Mouse (Mus musculus) embryonic fibroblast, embryonic 13.5 days (primary cell): ENCODE results near the gene Gm11541. TPM values are rescaled to one million over a fixed set of nuclear protein-coding genes. Genes with fewer than 3 reads are reported as not detected.

Experiments used
- H3K27ac ChIP-seq: 2 replicates; pipeline ENCODE4 v1.5.1; 2012; ENCODE audit warnings: low read length, control low read depth, inconsistent platforms; ENCODE audit not compliant: insufficient read depth
- H3K4me1 ChIP-seq: 2 replicates; pipeline ENCODE4 v1.6.1; 2011; ENCODE audit warnings: low read length; ENCODE audit not compliant: control insufficient read depth, insufficient read depth
- H3K4me3 ChIP-seq: 2 replicates; pipeline ENCODE4 v1.5.1; 2011; ENCODE audit warnings: mild to moderate bottlenecking, control low read depth, low read length; ENCODE audit not compliant: insufficient read depth
- CTCF ChIP-seq: IDR thresholded peaks from 2 replicates; pipeline ENCODE4 v1.5.1; 2011; ENCODE audit warnings: mild to moderate bottlenecking, control low read depth, low read length, moderate library complexity, borderline replicate concordance; ENCODE audit not compliant: insufficient read depth
- POLR2A ChIP-seq: IDR thresholded peaks from 2 replicates; pipeline ENCODE4 v1.6.1; 2011; ENCODE audit warnings: low read depth, mild to moderate bottlenecking, control low read depth, low read length, moderate library complexity
- polyA plus RNA-seq: library from polyadenylated mRNA; stranded (reverse); fragments of >200 nt; gene quantifications from 2 replicates; pipeline ENCODE4 v1.2.4, GENCODE M21; 2011; ENCODE audit warnings: low read depth; ENCODE audit not compliant: missing spikeins, insufficient read length

The Gm11541 gene
- polyA plus RNA-seq, 1 experiment = not detected

DNA sequence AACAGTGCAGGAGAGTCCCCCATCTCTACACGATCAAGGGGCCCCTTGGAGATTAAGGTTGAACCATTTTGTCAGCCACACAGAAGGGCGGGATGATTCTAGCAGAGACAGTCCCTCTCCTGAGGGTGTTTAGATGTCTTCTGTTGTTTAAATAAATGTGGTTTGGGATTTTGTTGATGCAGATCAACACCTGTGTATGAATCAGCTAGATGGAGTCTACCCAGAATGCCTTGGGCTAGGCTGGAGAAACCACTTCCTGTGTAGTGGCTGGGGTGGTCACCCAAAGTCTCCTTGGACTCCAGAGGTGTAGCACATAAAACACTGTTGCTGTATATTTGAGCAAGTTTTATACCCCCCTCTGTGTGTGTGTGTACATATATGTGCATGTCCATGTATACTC is 14.9 kb upstream of the Gm11541 start:
- Histone ChIP-seq H3K27ac (no peak overlapping the region; the same call in 1 of the 2 replicates), H3K4me1 (peaks cover 2% of the 10 kb centered on the region), H3K4me3 (no peak overlapping the region)
- TF ChIP-seq CTCF (no peak), POLR2A (no peak)

DNA sequence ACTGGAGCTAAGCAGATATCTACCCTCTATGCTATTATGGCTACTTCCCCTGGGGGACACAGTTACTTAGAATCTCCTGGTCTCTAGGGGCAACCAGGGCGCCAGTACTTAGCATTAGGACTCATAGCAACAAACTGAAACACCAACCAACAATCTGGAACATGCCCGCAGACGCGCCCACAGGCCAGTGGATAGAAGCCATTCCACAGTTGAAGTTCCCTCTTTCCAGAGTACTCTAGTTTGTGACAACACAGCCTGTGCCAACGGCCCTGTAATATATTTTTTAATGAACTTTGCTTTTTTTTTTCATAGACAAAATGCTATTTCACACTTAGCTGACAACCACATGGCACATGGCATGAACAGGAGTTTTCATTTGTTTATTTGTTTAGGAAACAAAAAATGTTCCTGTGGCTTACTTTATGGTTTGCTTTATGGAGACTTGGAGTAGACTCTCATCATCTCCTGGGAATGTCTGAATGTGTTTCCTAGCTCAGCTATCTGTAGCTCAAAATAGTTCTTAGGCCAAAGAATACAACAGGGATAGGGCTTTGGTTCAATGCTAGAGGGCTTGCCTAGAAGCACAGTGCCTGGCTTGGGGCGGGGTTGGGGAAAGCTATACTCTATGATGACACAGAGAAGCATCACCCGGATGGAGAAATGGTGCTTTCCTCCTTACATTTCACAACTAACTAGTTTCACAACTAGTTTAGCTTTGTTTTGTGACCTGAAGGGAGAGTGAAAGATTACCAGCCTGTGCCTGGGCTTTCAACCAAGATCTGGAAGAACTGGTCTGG is 14.0 kb upstream of the Gm11541 start:
- Histone ChIP-seq H3K4me3 (no peak overlapping the region), H3K4me1 (peaks cover 2% of the 10 kb centered on the region), H3K27ac (no peak overlapping the region; the same call in 1 of the 2 replicates)
- TF ChIP-seq POLR2A = no peak

DNA sequence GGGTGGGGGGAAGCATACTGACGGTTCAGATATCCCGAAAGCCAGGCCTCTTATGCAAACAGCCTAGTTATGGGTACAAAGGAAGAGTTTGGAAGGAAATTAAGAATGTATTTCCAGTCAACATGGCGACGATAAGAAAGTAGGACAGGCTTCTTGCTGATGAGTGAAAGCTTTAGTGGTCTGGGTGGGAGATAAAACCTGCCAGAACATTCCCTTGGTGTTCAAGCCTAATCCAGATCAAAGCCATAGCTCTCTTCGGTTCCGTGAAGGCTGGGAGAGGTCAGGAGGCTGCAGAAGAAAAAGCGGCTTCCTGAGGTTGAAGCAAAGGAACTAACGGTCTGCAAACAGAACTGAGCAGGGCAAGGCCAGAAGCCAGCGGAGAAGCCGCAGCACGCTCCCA is 12.9 kb upstream of the Gm11541 start:
- Histone ChIP-seq H3K27ac (no peak overlapping the region), H3K4me1 (peaks cover 2% of the 10 kb centered on the region), H3K4me3 (no peak overlapping the region)
- TF ChIP-seq POLR2A = no peak
- no peak for TF ChIP-seq CTCF

DNA sequence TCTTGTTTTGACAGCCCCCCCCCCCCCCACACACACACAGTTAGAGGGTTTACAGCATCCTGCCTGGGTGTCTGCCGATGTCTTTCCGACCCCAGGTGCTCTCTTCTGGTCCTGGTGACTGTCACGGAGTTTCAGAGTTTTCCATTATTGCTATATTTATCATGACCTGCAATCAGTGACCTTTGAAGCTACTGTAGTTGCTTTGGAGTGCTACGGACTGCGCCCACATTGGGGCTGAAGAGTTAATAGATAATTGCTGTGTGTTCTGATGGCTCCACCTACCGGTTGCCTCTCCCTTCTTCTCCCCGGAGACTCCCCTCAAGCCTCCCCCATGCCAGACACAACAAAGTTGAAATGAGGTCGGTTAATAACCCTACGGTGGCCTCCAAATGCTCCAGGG is 12.5 kb upstream of the Gm11541 start:
- Histone ChIP-seq H3K4me3 (no peak overlapping the region), H3K27ac (no peak overlapping the region), H3K4me1 (peaks cover 2% of the 10 kb centered on the region)
- TF ChIP-seq POLR2A = no peak
- TF ChIP-seq CTCF = no peak

DNA sequence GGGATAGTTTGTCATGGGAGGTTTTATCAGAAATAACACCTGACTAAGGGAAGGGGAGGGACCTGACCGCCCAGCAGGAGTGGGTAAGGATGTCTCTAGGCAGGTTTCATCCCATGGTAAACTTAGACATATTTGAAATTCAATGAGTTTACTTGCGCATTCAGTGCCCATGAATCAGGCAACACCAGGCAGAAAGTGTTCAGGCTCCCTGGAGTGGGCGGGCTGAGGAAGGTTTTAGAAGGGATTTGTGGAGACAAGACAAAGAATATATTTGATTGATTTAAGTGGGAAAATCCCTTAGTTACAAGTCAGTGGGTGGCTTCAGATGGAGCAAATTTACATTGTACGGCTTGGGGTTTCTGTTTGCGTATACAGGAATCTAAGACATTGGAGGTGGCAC is 11.3 kb upstream of the Gm11541 start:
- H3K4me1 ChIP-seq = peaks cover 2% of the 10 kb centered on the region
- TF ChIP-seq POLR2A (no peak), CTCF (no peak)
- no peak overlapping the region for H3K4me3 ChIP-seq
- no peak overlapping the region for H3K27ac ChIP-seq

DNA sequence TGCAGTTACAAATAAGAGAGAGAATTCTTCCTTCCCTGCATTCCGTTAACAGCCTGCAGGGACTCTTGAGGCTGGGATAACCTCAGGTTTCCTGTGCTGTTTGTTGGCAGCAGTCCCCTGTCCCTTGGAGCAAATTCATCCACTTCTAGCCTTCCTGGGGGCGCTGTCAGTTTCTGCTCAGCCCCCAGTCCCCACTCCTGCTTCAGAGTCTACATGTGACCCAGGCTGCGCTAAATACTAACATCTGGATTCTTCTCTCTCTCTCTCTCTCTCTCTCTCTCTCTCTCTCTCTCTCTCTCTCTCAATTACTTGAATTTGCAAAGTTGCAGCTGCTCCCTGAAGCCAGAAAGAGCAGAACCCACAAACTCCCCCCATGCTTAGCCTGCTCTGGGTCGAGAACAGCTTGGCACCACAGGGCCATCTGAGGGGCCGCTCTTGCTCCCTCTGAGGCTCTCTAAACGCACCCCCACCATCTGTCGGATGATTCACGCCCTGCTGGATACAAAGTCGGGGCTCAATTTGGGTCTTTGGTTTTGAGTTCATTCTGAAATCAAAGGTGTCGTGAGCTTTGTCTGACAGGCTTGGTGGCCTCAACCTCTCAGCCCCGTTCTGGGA is 9.1 kb upstream of the Gm11541 start:
- Histone ChIP-seq H3K4me1 (no peaks in the 10 kb centered on the region), H3K27ac (no peak overlapping the region), H3K4me3 (no peak overlapping the region)
- TF ChIP-seq CTCF = no peak
- TF ChIP-seq POLR2A = no peak

DNA sequence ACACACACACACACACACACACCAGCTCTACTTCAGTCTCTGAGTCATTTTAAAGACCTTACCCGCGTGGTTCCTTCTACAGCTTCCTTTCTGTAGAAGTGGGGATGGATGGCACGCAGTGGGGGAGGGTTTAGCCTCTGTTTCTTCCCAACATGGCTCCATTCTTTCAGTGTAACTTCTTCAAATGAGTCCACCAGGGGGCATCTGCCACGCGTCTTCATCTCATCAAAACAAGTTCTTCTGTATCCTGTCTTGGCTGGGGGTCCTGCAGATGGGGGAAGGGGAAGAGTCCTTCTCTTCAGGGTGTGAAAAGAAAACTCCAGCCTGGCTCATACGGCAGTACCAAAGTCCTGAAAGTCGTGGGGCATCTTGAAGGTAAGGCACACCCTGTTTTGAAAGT is 279 bp downstream of the Gm11541 start:
- no peaks in the 10 kb centered on the region for H3K4me1 ChIP-seq
- TF ChIP-seq POLR2A = no peak
- TF ChIP-seq CTCF = no peak
- no peak overlapping the region for H3K4me3 ChIP-seq
- H3K27ac ChIP-seq = no peak overlapping the region

DNA sequence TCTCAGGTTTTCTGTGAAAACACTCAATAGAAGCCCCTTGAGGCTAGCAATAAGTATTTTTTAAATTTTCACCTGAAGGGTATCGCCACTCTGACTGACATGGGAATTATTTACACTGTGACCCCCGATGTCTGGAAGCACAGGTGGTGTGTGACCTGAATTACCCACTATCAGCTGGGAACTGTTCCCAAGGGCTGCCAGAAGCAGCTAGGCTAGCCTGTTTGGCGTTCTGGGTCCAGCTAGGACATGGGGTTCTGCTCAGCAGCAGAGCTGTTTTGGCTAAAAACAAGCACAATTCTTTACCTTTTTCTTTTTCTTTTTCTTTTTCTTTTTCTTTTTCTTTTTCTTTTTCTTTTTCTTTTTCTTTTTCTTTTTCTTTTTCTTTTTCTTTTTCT is 2.1 kb downstream of the Gm11541 start:
- no peak overlapping the region for H3K27ac ChIP-seq
- no peaks in the 10 kb centered on the region for H3K4me1 ChIP-seq
- no peak overlapping the region for H3K4me3 ChIP-seq
- no peak for TF ChIP-seq POLR2A
- TF ChIP-seq CTCF = no peak

DNA sequence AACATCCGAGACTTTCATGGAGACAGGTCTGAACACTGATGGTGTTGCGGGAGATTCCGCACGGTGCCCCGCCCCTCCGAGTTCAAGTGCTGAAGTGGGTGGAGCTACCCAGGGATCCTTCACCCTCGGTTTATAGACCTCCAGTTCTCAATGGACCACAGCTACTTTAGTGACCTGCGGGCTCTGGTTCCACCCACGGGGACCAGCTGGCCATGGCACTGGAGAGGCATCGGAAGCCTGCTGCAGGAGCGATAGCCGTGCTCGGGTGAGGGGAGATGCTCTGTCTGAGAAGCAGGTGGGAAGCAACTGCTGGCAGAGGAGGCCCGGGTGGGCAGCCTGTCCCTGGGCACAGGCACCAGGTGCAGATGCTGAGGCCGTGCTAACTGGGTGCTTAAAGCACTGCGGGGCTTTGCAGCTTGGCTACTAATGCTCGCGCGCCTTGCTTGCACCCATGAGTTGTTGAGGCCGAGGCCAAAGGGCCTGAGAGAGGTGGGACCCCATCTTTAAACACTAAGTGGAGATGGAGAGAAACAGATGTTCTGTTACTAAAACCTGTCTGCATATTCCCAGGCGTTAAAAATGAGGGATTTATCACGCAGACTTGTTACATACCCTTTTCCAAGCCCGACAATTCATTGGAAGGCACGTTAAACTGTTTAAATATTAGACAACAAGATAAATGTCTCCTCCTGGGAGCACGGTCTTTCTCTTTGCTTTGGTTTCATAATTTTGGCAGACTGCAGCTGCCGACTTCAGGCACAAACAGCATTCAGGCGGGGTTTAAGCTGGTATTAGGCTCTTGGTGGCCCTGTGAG is 2.7 kb downstream of the Gm11541 start:
- Histone ChIP-seq H3K4me3 (no peak overlapping the region), H3K27ac (no peak overlapping the region), H3K4me1 (no peaks in the 10 kb centered on the region)
- TF ChIP-seq POLR2A (no peak), CTCF (no peak)

DNA sequence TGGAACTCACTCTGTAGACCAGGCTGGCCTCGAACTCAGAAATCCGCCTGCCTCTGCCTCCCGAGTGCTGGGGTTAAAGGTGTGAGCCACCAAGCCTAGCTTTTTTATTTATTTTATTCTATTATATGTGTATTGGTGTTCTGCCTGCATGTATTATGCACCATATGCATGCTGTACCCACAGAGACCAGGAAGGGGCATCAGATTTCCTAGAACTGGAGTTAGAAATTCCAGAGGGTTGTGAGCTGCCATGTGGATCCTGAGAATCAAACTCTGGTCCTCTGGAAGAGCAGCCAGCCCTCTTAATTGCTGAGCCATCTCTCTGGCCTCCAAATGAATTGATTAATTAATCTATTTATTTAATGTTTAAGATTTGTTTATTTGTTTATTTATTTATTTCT is 4.9 kb downstream of the Gm11541 start:
- TF ChIP-seq POLR2A (no peak), CTCF (no peak)
- Histone ChIP-seq H3K4me3 (no peak overlapping the region), H3K27ac (no peak overlapping the region), H3K4me1 (no peaks in the 10 kb centered on the region)
